Mouse (Mus musculus) limb, embryonic 14.5 days (tissue): ENCODE measurements at regions not wholly inside any gene's neighbourhood (a gene's known extent, or its start where the extent isn't known, plus 50 kb on each side); places are given as distances from the start of the nearest gene placed in this dataset.

Source experiments
- ATAC-seq: fragments of 200-750 bp; cut with Nextera tagmentation; 2 replicates; pipeline ENCODE4 v1.8.0; 2017; ENCODE audit warnings: low read depth, moderate number of reproducible peaks, moderate TSS enrichment; ENCODE audit not compliant: low FRiP score
- DNase-seq: peaks from one replicate; pipeline ENCODE4 v3.0.0-alpha.2; 2015; ENCODE audit warnings: low spot score
- H3K27ac ChIP-seq: fragments of 300-500 bp; sonication (generic); replicated peaks from 2 replicates; pipeline ENCODE4 v1.5.1; 2014; ENCODE audit warnings: low read depth, mild to moderate bottlenecking, low read length, moderate library complexity, mixed read lengths
- H3K27me3 ChIP-seq: fragments of 300-500 bp; sonication (generic); 2 replicates; pipeline ENCODE4 v1.6.1; 2014; ENCODE audit warnings: low read length, mixed read lengths; ENCODE audit not compliant: control insufficient read depth, insufficient read depth
- H3K36me3 ChIP-seq: fragments of 300-500 bp; sonication (generic); 2 replicates; pipeline ENCODE4 v1.6.1; 2014; ENCODE audit warnings: mild to moderate bottlenecking, low read length, moderate library complexity, mixed read lengths; ENCODE audit not compliant: control insufficient read depth, insufficient read depth
- H3K4me1 ChIP-seq: fragments of 300-500 bp; sonication (generic); 2 replicates; pipeline ENCODE4 v1.6.1; 2014; ENCODE audit warnings: antibody characterized with exemption, low read length, mixed read lengths; ENCODE audit not compliant: control insufficient read depth, insufficient read depth
- H3K4me2 ChIP-seq: fragments of 300-500 bp; sonication (generic); replicated peaks from 2 replicates; pipeline ENCODE4 v1.6.1; 2014; ENCODE audit warnings: low read depth, mild to moderate bottlenecking, low read length, moderate library complexity; ENCODE audit not compliant: severe bottlenecking
- H3K4me3 ChIP-seq: fragments of 300-500 bp; sonication (generic); replicated peaks from 2 replicates; pipeline ENCODE4 v1.5.1; 2014; ENCODE audit warnings: low read length
- H3K9ac ChIP-seq: fragments of 300-500 bp; sonication (generic); 2 replicates; pipeline ENCODE4 v1.6.1; 2014; ENCODE audit warnings: mild to moderate bottlenecking, low read depth, low read length, moderate library complexity; ENCODE audit not compliant: severe bottlenecking
- H3K9me3 ChIP-seq: fragments of 300-500 bp; sonication (generic); 2 replicates; pipeline ENCODE4 v1.6.1; 2016; ENCODE audit warnings: low read length; ENCODE audit not compliant: control insufficient read depth
- POLR2A ChIP-seq: fragments of 200-500 bp; IDR thresholded peaks from 2 replicates; pipeline ENCODE4 v1.8.0; 2012; ENCODE audit warnings: inconsistent platforms, mild to moderate bottlenecking, moderate library complexity, borderline replicate concordance; ENCODE audit not compliant: insufficient read depth, insufficient read length; ENCODE audit errors: extremely low read depth
- WGBS: fragments of 180-500 bp; shearing (Covaris S2); extraction: QIAGEN DNeasy Blood & Tissue Kit; methylation state at CpG from one replicate; pipeline ENCODE4 v1.1.7; 2014; 5-methylcytosine and 5-hydroxymethylcytosine counted together

DNA sequence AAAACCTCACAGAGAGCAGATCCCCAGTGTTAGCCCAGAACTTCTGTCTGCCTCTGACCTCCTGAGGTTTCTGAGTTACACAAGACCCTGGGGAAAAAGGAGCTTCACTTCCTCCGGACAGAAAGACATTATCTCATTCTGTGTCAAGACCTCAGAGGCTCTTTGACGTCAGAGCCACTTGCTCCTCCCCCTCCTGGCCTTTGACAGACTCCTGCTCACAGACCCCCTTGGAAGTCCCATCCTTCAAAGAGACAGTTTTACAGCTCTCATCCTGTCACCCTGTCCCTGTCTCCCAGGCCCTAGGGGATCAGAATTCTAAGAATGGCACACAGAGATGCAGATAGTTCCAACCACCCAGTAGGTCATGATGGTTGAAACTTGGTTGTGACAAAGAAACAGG, 206.2 kb upstream of the Tnp1 start:
- H3K4me1 ChIP-seq: no peaks in the 10 kb centered on the region
- H3K9ac ChIP-seq: no peak overlapping the region
- H3K4me3 ChIP-seq: no peak overlapping the region
- no peak for ATAC-seq
- no peak overlapping the region for H3K4me2 ChIP-seq
- H3K27me3 ChIP-seq: no peaks in the 10 kb centered on the region
- H3K27ac ChIP-seq: no peak overlapping the region
- TF ChIP-seq POLR2A: no peak
- H3K36me3 ChIP-seq: no peaks in the 10 kb centered on the region
- 26% methylated on average over 2 of the region's 2 CpGs for WGBS
- DNase-seq: no peak
- no peaks in the 10 kb centered on the region for H3K9me3 ChIP-seq

DNA sequence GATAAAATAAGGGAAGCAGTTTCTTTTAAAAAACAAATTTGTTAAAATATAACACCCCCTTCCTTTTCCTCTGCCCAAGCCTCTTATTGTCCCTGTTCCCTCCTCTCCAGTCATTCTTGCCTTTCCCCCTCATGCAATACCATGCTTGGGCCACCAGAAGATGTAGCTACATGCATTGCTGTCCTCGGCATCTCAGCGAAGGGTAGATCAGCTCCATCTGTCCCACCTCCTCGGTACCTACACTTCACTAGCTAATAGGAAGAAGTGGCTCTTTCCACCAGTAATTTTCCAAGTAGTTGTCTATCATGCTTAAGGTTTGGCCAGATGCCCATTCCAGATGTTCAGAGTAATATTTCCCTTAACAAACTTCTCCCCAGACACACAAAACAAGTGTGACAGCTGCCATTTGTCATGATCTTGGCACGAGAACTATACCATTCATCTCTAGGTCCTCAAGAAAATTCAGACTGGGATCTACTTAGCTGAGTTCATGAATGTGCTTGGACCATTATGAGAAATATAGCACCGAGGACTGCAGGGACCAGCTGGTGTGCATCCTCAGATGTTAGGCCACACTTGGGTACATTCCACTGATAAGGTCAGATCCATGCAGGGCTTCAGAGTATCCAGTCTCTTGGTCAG, 198.7 kb upstream of the Tnp1 start:
- Histone ChIP-seq H3K4me3 (no peak overlapping the region), H3K4me2 (no peak overlapping the region), H3K27me3 (no peaks in the 10 kb centered on the region), H3K9me3 (no peaks in the 10 kb centered on the region), H3K27ac (no peak overlapping the region), H3K36me3 (no peaks in the 10 kb centered on the region), H3K4me1 (no peaks in the 10 kb centered on the region), H3K9ac (no peak overlapping the region)
- DNase-seq (peak; percentile 63), ATAC-seq (no peak)
- 81% methylated on average over 5 of the region's 5 CpGs for WGBS
- no peak for TF ChIP-seq POLR2A

DNA sequence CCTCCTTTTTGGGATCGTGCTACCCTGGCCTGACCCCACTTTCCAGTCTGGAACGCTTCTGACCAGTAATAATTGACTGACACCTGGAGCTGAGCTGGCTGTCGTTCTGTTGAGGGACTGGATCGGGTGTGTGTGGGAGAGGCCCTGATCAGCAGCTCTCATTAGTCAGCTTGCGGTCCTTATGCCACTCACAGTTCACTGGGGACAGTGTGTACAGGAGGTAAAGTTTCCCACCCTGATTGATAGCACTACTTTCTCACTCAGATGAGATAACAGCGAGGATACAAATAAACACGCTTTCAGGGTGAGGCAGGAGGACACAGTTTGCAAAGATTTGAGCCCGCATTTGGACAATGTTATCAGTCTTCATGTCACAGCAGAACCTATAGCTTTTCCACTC, 191.7 kb upstream of the Tnp1 start:
- Histone ChIP-seq H3K36me3 (no peaks in the 10 kb centered on the region), H3K4me1 (no peaks in the 10 kb centered on the region), H3K9me3 (no peaks in the 10 kb centered on the region), H3K27ac (no peak overlapping the region), H3K4me3 (no peak overlapping the region), H3K27me3 (no peaks in the 10 kb centered on the region), H3K9ac (no peak overlapping the region), H3K4me2 (no peak overlapping the region)
- ATAC-seq: no peak
- WGBS: 61% methylated on average over 8 of the region's 8 CpGs
- no peak for DNase-seq
- no peak for TF ChIP-seq POLR2A

DNA sequence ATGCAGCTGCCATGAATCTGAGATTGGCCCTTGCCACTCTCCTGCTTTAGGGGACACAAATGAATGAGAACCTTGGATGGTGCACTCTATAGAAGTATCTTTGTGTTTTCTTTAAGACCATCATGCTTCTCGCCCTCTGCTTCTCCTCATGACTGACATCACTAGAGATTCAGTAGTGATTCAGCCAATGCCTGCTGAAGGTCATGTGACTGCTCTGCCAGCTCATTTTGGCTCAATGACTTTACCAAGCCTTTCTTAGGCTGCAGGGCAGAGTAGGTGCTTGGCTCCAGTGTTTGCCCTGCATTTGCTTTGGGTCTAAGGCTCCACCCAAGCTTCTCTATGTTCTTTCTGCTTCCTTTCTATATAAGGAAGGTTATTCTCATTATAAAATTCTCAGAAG, 190.1 kb upstream of the Tnp1 start:
- Histone ChIP-seq H3K4me2 (no peak overlapping the region), H3K27me3 (no peaks in the 10 kb centered on the region), H3K27ac (no peak overlapping the region), H3K9me3 (no peaks in the 10 kb centered on the region), H3K9ac (no peak overlapping the region), H3K4me3 (no peak overlapping the region), H3K36me3 (no peaks in the 10 kb centered on the region), H3K4me1 (no peaks in the 10 kb centered on the region)
- 100% methylated on average over 1 of the region's 1 CpGs for WGBS
- ATAC-seq: no peak
- no peak for TF ChIP-seq POLR2A
- DNase-seq: no peak

DNA sequence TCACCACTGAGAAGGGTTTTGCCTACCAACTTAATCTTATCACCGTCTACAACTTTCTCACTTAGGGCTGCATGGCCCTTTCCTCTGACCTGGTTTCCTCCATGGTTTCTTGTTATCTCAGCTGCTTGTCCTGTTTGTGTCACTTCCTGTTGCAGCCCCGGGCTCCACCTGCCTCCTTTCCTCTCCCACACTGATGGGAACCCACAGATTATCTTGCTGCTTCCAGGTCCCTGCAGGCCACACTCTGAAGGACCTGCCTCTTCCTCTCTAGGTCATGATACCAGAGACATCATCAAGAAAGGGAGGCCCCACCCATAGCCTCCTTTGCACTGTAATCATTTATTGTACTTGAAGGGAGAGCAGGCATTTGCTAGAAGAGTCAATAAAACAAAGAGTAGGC, 184.4 kb upstream of the Tnp1 start:
- no peak for TF ChIP-seq POLR2A
- Histone ChIP-seq H3K27me3 (no peaks in the 10 kb centered on the region), H3K4me3 (no peak overlapping the region), H3K4me2 (no peak overlapping the region), H3K36me3 (no peaks in the 10 kb centered on the region), H3K9ac (no peak overlapping the region), H3K4me1 (0 out of 2 replicates have a peak, but pooled peaks cover 5% of the 10 kb centered on the region), H3K27ac (no peak overlapping the region), H3K9me3 (no peaks in the 10 kb centered on the region)
- ATAC-seq: no peak
- DNase-seq: no peak
- 87% methylated on average over 2 of the region's 2 CpGs for WGBS

DNA sequence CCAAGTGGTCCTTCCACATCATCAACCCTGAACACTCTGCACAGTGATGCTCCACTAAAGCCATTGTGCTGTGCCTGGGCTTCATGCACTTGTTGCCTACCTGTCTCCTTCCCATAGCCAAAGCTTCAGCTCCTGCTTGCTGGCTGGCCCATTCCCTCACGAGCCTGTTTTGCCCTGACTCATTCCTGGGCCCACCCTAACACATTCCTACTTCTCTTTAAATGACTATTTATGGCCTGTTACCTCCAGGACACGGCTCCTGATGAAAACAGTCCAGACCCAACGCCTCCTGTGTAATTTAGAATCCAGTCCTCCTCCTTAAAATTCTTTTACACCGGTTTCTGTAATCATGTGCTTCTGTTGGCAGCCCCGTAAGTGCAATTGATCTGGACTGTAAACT, 175.1 kb upstream of the Tnp1 start:
- no peak for TF ChIP-seq POLR2A
- Histone ChIP-seq H3K27me3 (no peaks in the 10 kb centered on the region), H3K36me3 (no peaks in the 10 kb centered on the region), H3K27ac (no peak overlapping the region), H3K4me1 (peaks cover 7% of the 10 kb centered on the region; the same call in 1 of the 2 replicates), H3K9me3 (no peaks in the 10 kb centered on the region), H3K4me2 (no peak overlapping the region), H3K4me3 (no peak overlapping the region), H3K9ac (no peak overlapping the region)
- WGBS: 11% methylated on average over 5 of the region's 5 CpGs
- ATAC-seq (no peak), DNase-seq (no peak)
